Mouse (Mus musculus) embryonic fibroblast, embryonic 13.5 days (primary cell): Measurements from ENCODE around the gene Mnx1.

Source experiments
- CTCF ChIP-seq: IDR thresholded peaks from 2 replicates; pipeline ENCODE4 v1.5.1; 2011; ENCODE audit warnings: mild to moderate bottlenecking, control low read depth, low read length, moderate library complexity, borderline replicate concordance; ENCODE audit not compliant: insufficient read depth
- POLR2A ChIP-seq: IDR thresholded peaks from 2 replicates; pipeline ENCODE4 v1.6.1; 2011; ENCODE audit warnings: low read depth, mild to moderate bottlenecking, control low read depth, low read length, moderate library complexity

- TF ChIP-seq CTCF (no peak), POLR2A (no peak)
Measured at GRCm38 (mm10) chr5:29445275-29445674, 33.0 kb downstream of the Mnx1 start.
